Mouse (Mus musculus): ENCODE measurements at regions not wholly inside any gene's neighbourhood (a gene's known extent, or its start where the extent isn't known, plus 50 kb on each side); places are given as distances from the start of the nearest gene placed in this dataset.

- DNase-seq (ENCODE audit: low spot score in 2 of 2), result peak; percentile 46 to 68
These were observed 258.9 kb downstream of the Sqor start for GRCm38 (mm10) chr2:123023918-123024317.

- no peak for DNase-seq (ENCODE audit: low spot score in 2 of 2)
These were observed 259.3 kb downstream of the Sqor start for GRCm38 (mm10) chr2:123024380-123024779.

- no peak for DNase-seq (ENCODE audit: low spot score in 2 of 2)
These were observed 260.0 kb downstream of the Sqor start for GRCm38 (mm10) chr2:123024976-123025585.

- DNase-seq (ENCODE audit: low spot score in 2 of 2), result no peak
These were observed 282.3 kb downstream of the Sqor start for GRCm38 (mm10) chr2:123047321-123047720.

GRCm38 (mm10) chr2:123064648-123065047 is 299.6 kb downstream of the Sqor start:
- DNase-seq (ENCODE audit: low spot score in 2 of 2), result no peak

- no peak for DNase-seq (ENCODE audit: low spot score in 2 of 2)
These were observed 303.8 kb downstream of the Sqor start for GRCm38 (mm10) chr2:123068809-123069208.

GRCm38 (mm10) chr2:123072653-123073052 is 307.6 kb downstream of the Sqor start:
- no peak for DNase-seq (ENCODE audit: low spot score in 2 of 2)

- peak in 1 of 2 experiments; percentile 11 for DNase-seq (ENCODE audit: low spot score in 2 of 2)
These were observed 308.5 kb downstream of the Sqor start for GRCm38 (mm10) chr2:123073476-123074085.

- DNase-seq (ENCODE audit: low spot score in 2 of 2), result no peak
These were observed 327.7 kb downstream of the Sqor start for GRCm38 (mm10) chr2:123092726-123093125.

GRCm38 (mm10) chr2:123103530-123103929 is 338.5 kb downstream of the Sqor start:
- no peak for DNase-seq (ENCODE audit: low spot score in 2 of 2)

- DNase-seq (ENCODE audit: low spot score in 2 of 2), result no peak
These were observed 366.5 kb downstream of the Sqor start for GRCm38 (mm10) chr2:123131496-123131895.

- DNase-seq (ENCODE audit: low spot score in 2 of 2), result peak; percentile 3 to 13
These were observed 388.1 kb downstream of the Sqor start for GRCm38 (mm10) chr2:123153170-123153569.

- no peak for DNase-seq (ENCODE audit: low spot score in 2 of 2)
These were observed 400.3 kb downstream of the Sqor start for GRCm38 (mm10) chr2:123165384-123165783.

GRCm38 (mm10) chr2:123170611-123171010 is 405.6 kb downstream of the Sqor start:
- no peak for DNase-seq (ENCODE audit: low spot score in 2 of 2)

- DNase-seq (ENCODE audit: low spot score in 2 of 2), result no peak
These were observed 417.2 kb downstream of the Sqor start for GRCm38 (mm10) chr2:123182208-123182607.

- DNase-seq (ENCODE audit: low spot score in 2 of 2), result no peak
These were observed 426.0 kb downstream of the Sqor start for GRCm38 (mm10) chr2:123190795-123191582.

GRCm38 (mm10) chr2:123194533-123194932 is 429.5 kb downstream of the Sqor start:
- peak in 1 of 2 experiments; percentile 9 for DNase-seq (ENCODE audit: low spot score in 2 of 2)
